Mouse (Mus musculus) intestine, postnatal 0 days (tissue): ENCODE measurements around the gene Slf2. TPM values are rescaled to one million over a fixed set of nuclear protein-coding genes. Genes with fewer than 3 reads are reported as not detected.
A peak's percentile ranks its signal among the peaks of the same experiment; 100 is the strongest.

Experiments used
- ATAC-seq: fragments of 200-750 bp; cut with Nextera tagmentation; 2 replicates; pipeline ENCODE4 v1.8.0; 2017; ENCODE audit warnings: mild to moderate bottlenecking, moderate TSS enrichment, moderate library complexity
- H3K27ac ChIP-seq: fragments of 300-500 bp; sonication (generic); 2 replicates; pipeline ENCODE4 v1.5.1; 2014; ENCODE audit warnings: mild to moderate bottlenecking, low read depth, low read length, moderate library complexity
- H3K27me3 ChIP-seq: fragments of 300-500 bp; sonication (generic); replicated peaks from 2 replicates; pipeline ENCODE4 v1.6.1; 2014; ENCODE audit warnings: low read length, mixed read lengths; ENCODE audit not compliant: control insufficient read depth, insufficient read depth
- H3K36me3 ChIP-seq: fragments of 300-500 bp; sonication (generic); 2 replicates; pipeline ENCODE4 v1.6.1; 2014; ENCODE audit warnings: mild to moderate bottlenecking, moderate library complexity; ENCODE audit not compliant: control insufficient read depth, insufficient read depth
- H3K4me1 ChIP-seq: fragments of 300-500 bp; sonication (generic); replicated peaks from 2 replicates; pipeline ENCODE4 v1.6.1; 2014; ENCODE audit warnings: antibody characterized with exemption, low read length, mixed read lengths; ENCODE audit not compliant: control insufficient read depth, insufficient read depth
- H3K4me2 ChIP-seq: fragments of 300-500 bp; sonication (generic); replicated peaks from 2 replicates; pipeline ENCODE4 v1.6.1; 2014; ENCODE audit warnings: low read depth, mild to moderate bottlenecking, moderate library complexity
- H3K4me3 ChIP-seq: fragments of 300-500 bp; sonication (generic); 2 replicates; pipeline ENCODE4 v1.5.1; 2014; ENCODE audit warnings: low read depth, low read length
- H3K9ac ChIP-seq: fragments of 300-500 bp; sonication (generic); 2 replicates; pipeline ENCODE4 v1.6.1; 2014; ENCODE audit warnings: mild to moderate bottlenecking, low read depth, low read length
- H3K9me3 ChIP-seq: fragments of 300-500 bp; sonication (generic); 2 replicates; pipeline ENCODE4 v1.6.1; 2016; ENCODE audit warnings: mixed run types; ENCODE audit not compliant: control insufficient read depth
- CTCF ChIP-seq: sonication (generic); IDR thresholded peaks from 2 replicates; pipeline ENCODE4 v1.5.1; 2016; ENCODE audit warnings: low read depth, mild to moderate bottlenecking, control low read depth, antibody characterized with exemption, moderate library complexity
- WGBS: fragments of 180-500 bp; shearing (Covaris S2); extraction: QIAGEN DNeasy Blood & Tissue Kit; methylation state at CpG from one replicate; pipeline ENCODE4 v1.1.7; 2014; 5-methylcytosine and 5-hydroxymethylcytosine counted together
- polyA plus RNA-seq: library from polyadenylated mRNA; unstranded; fragments of >200 nt; fragmentation: Nextera tagmentation; extraction: Ambion mirVana; gene quantifications from 2 replicates; pipeline ENCODE4 v1.2.1, GENCODE M21; 2015

The Slf2 gene
- polyA plus RNA-seq, 1 experiment from 2014 or later, result 11.4 TPM

- H3K36me3 ChIP-seq, result peaks cover 68% of the 10 kb centered on the region
- H3K4me2 ChIP-seq, result no peak overlapping the region
- no peak overlapping the region for H3K27ac ChIP-seq
- H3K9ac ChIP-seq, result no peak overlapping the region
- no peaks in the 10 kb centered on the region for H3K9me3 ChIP-seq
- 60% methylated on average over 3 of the region's 3 CpGs for WGBS
- ATAC-seq, result no peak
- no peak overlapping the region for H3K4me3 ChIP-seq
- no peaks in the 10 kb centered on the region for H3K27me3 ChIP-seq
- no peaks in the 10 kb centered on the region; the same call in 1 of the 2 replicates for H3K4me1 ChIP-seq
- TF ChIP-seq CTCF, result peak; percentile 53
Measured at GRCm38 (mm10) chr19:45002301-45002700, 71.3 kb downstream of the Slf2 start.

- 76% methylated on average over 7 of the region's 7 CpGs for WGBS
- Histone ChIP-seq H3K4me2 (no peak overlapping the region), H3K9ac (no peak overlapping the region), H3K9me3 (no peaks in the 10 kb centered on the region), H3K27ac (0 out of 2 replicates have a peak overlapping the region, but pooled peaks have one; percentile 5), H3K27me3 (no peaks in the 10 kb centered on the region), H3K4me1 (no peaks in the 10 kb centered on the region; the same call in 1 of the 2 replicates), H3K4me3 (no peak overlapping the region), H3K36me3 (peaks cover 60% of the 10 kb centered on the region)
- TF ChIP-seq CTCF, result no peak
- no peak for ATAC-seq
Measured at GRCm38 (mm10) chr19:45003740-45004516, 73.0 kb downstream of the Slf2 start.

- H3K4me2 ChIP-seq, result peak within 1 kb of the TSS; percentile 93
- H3K4me3 ChIP-seq, result peak within 1 kb of the TSS; percentile 86
- ATAC-seq, result no peak
Measured at GRCm38 (mm10) chr19:45005444-45005843, 74.5 kb downstream of the Slf2 start, which contains the start of gene Twnk. Gene Twnk, plus strand, starts transcription at chr19:45005663.

GRCm38 (mm10) chr19:45005957-45006712 lies 75.2 kb downstream of the Slf2 start, which contains the start of gene Mrpl43:
Gene Mrpl43, minus strand, starts transcription at chr19:45006442.
- WGBS, result under 1% methylated on average over 82 of the region's 82 CpGs
- Histone ChIP-seq H3K4me3 (peak within 1 kb of the TSS; percentile 86), H3K9me3 (no peaks in the 10 kb centered on the region), H3K36me3 (peaks cover 54% of the 10 kb centered on the region), H3K4me1 (no peaks in the 10 kb centered on the region; the same call in 1 of the 2 replicates), H3K9ac (peak within 1 kb of the TSS; percentile 74), H3K27ac (peak within 1 kb of the TSS; percentile 54), H3K4me2 (peak within 1 kb of the TSS; percentile 93), H3K27me3 (no peaks in the 10 kb centered on the region)
- ATAC-seq, result peak; percentile 87
- no peak for TF ChIP-seq CTCF

More at GRCm38 (mm10) chr19:45005444-45005843, 74.5 kb downstream of the Slf2 start, which contains the start of gene Twnk:
- Histone ChIP-seq H3K27me3 (no peaks in the 10 kb centered on the region), H3K4me1 (no peaks in the 10 kb centered on the region; the same call in 1 of the 2 replicates), H3K9ac (peak within 1 kb of the TSS; percentile 74), H3K27ac (peak within 1 kb of the TSS; percentile 54), H3K36me3 (peaks cover 54% of the 10 kb centered on the region), H3K9me3 (no peaks in the 10 kb centered on the region)
- 8% methylated on average over 16 of the region's 16 CpGs for WGBS
- no peak for TF ChIP-seq CTCF

- Histone ChIP-seq H3K4me3 (peak overlapping the region; percentile 86), H3K27ac (peak overlapping the region; percentile 54; the same call in 1 of the 2 replicates), H3K4me2 (peak overlapping the region; percentile 93), H3K27me3 (no peaks in the 10 kb centered on the region), H3K4me1 (no peaks in the 10 kb centered on the region; the same call in 1 of the 2 replicates), H3K9me3 (no peaks in the 10 kb centered on the region), H3K9ac (peak overlapping the region; percentile 74), H3K36me3 (peaks cover 53% of the 10 kb centered on the region)
- TF ChIP-seq CTCF, result no peak
- ATAC-seq, result no peak
- 19% methylated on average over 17 of the region's 17 CpGs for WGBS
Measured at GRCm38 (mm10) chr19:45007021-45007420, 76.1 kb downstream of the Slf2 start.
